Mouse (Mus musculus) embryonic facial prominence, embryonic 15.5 days (tissue): ENCODE results near the gene AA986860. TPM values are rescaled to one million over a fixed set of nuclear protein-coding genes. Genes with fewer than 3 reads are reported as not detected.
A peak's percentile ranks its signal among the peaks of the same experiment; 100 is the strongest.

Experiments
- ATAC-seq: fragments of 200-750 bp; cut with Nextera tagmentation; 2 replicates; pipeline ENCODE4 v1.8.0; 2017; ENCODE audit warnings: low read depth, moderate TSS enrichment; ENCODE audit not compliant: insufficient number of reproducible peaks, low FRiP score, low TSS enrichment
- H3K27ac ChIP-seq: fragments of 300-500 bp; sonication (generic); replicated peaks from 2 replicates; pipeline ENCODE4 v1.5.1; 2015; ENCODE audit warnings: mild to moderate bottlenecking, inconsistent platforms
- H3K27me3 ChIP-seq: fragments of 300-500 bp; sonication (generic); 2 replicates; pipeline ENCODE4 v1.6.1; 2015; ENCODE audit warnings: inconsistent platforms
- H3K36me3 ChIP-seq: fragments of 300-500 bp; sonication (generic); 2 replicates; pipeline ENCODE4 v1.6.1; 2015; ENCODE audit warnings: mild to moderate bottlenecking, inconsistent platforms
- H3K4me1 ChIP-seq: fragments of 300-500 bp; sonication (generic); 2 replicates; pipeline ENCODE4 v1.6.1; 2015; ENCODE audit warnings: inconsistent platforms
- H3K4me2 ChIP-seq: fragments of 300-500 bp; sonication (generic); replicated peaks from 2 replicates; pipeline ENCODE4 v1.6.1; 2015; ENCODE audit warnings: mild to moderate bottlenecking, inconsistent platforms
- H3K4me3 ChIP-seq: fragments of 300-500 bp; sonication (generic); replicated peaks from 2 replicates; pipeline ENCODE4 v1.5.1; 2015; ENCODE audit warnings: mild to moderate bottlenecking, inconsistent platforms
- H3K9ac ChIP-seq: fragments of 300-500 bp; sonication (generic); 2 replicates; pipeline ENCODE4 v1.6.1; 2015; ENCODE audit warnings: inconsistent platforms
- H3K9me3 ChIP-seq: fragments of 300-500 bp; sonication (generic); replicated peaks from 2 replicates; pipeline ENCODE4 v1.6.1; 2016; ENCODE audit warnings: inconsistent platforms
- WGBS: fragments of 180-500 bp; shearing (Covaris S2); methylation state at CpG from one replicate; pipeline ENCODE4 v1.1.7; 2015; 5-methylcytosine and 5-hydroxymethylcytosine counted together
- polyA plus RNA-seq: library from polyadenylated mRNA; unstranded; fragments of >200 nt; fragmentation: Nextera tagmentation; extraction: Ambion mirVana; gene quantifications from 2 replicates; pipeline ENCODE4 v1.2.1, GENCODE M21; 2015

Gene AA986860
- polyA plus RNA-seq, 1 experiment from 2014 or later = 14.3 TPM

DNA sequence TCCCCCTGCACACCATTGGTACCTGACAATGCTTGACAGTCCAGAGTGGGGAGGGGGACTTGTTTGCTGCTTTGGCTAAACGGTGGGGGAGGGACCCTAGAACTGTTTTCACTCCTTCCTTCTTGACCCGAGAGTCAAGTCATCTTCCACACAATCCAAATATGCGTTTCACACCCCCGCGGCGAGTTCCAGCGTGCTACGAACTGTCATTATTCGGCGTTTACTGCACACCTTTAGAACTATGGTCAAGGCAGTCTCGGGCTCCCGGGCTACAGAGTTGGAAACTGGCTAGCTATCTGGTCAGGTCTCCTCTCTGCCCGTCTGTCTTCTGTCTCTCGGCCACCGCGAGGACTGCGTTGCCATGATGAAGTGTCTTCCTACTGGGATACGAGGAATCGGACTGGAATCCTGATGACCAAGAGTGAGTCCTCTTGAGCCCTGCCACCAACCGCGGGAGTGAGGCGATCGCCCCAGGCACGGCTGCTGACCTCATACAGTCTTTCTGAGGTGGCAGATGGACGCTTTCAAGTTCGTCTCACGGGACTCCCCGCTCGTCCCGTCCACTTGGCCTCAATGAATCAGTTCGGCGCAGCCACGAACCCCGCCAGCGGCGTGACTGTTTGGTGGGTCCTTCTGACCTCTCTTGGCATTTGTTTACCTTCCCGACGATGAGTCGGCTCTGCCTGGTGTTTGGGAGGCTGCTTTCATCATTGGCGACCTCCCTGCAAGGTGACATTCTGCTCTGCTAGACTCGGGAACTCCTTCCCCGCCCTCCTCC lies 15.1 kb upstream of the AA986860 start:
- H3K9ac ChIP-seq = peak overlapping the region; percentile 64
- peaks cover 6% of the 10 kb centered on the region for H3K36me3 ChIP-seq
- no peak for ATAC-seq
- H3K4me2 ChIP-seq = peak overlapping the region; percentile 92
- WGBS = under 1% methylated on average over 42 of the region's 42 CpGs
- peak overlapping the region; percentile 82 for H3K27ac ChIP-seq
- H3K9me3 ChIP-seq = no peaks in the 10 kb centered on the region
- H3K4me1 ChIP-seq = peaks cover 19% of the 10 kb centered on the region
- H3K27me3 ChIP-seq = no peaks in the 10 kb centered on the region
- H3K4me3 ChIP-seq = peak overlapping the region; percentile 96

DNA sequence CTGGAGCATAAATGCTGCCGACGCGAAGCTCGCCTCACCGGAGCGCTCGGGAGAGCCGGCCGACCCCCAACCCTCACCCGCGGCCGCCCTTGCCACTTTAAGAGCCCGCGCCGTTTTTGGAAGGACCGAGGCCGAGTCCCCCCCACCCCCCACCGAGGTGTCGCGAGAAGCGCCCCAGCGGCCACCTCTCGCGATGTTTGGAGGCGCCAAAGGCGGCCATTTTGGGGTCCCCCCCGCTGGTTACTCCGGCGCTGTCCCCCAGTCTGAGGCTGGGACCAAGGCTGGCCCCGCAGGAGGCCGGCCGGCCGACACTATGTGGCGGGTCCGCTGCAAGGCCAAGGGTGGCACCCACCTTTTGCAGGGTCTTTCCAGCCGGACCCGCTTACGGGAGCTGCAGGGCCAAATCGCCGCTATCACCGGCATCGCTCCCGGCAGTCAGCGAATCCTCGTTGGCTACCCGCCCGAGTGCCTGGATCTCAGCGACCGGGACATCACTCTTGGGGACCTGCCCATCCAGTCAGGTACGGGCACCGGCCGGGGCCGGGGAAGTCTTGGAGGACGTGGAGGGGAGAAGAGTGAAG lies 14.4 kb upstream of the AA986860 start, which contains the start of gene Yod1:
Yod1 (plus strand) TSS at position 37 of the 581 bp plus-strand sequence.
- no peaks in the 10 kb centered on the region for H3K27me3 ChIP-seq
- no peaks in the 10 kb centered on the region for H3K9me3 ChIP-seq
- WGBS = under 1% methylated on average over 53 of the region's 54 CpGs
- ATAC-seq = peak; percentile 76
- peaks cover 6% of the 10 kb centered on the region for H3K36me3 ChIP-seq
- peak within 1 kb of the TSS; percentile 92 for H3K4me2 ChIP-seq
- H3K4me3 ChIP-seq = peak within 1 kb of the TSS; percentile 96
- peak within 1 kb of the TSS; percentile 97 for H3K9ac ChIP-seq
- peaks cover 19% of the 10 kb centered on the region for H3K4me1 ChIP-seq
- H3K27ac ChIP-seq = peak within 1 kb of the TSS; percentile 82

DNA sequence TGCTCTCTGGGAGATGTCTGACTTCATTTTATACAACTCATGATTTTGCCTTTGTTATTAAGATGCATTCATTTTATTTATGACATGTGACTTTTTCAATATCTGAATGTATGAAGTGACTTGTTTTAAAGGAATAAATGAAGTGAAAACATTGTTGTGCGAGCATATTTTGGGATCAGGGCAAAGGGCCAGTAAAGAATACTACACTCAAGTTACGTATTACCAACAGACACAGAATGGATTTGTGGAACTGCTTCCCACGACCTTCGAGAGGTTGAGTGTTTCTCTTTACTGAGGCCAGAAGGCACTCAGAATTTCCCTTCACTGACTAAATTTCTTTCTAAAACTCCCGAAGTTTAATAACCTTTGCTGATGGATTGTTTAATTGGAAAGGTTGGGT lies 7.6 kb upstream of the AA986860 start:
- peaks cover 3% of the 10 kb centered on the region for H3K36me3 ChIP-seq
- no peak overlapping the region for H3K27ac ChIP-seq
- peaks cover 1% of the 10 kb centered on the region for H3K4me1 ChIP-seq
- no peak overlapping the region for H3K9ac ChIP-seq
- no peak overlapping the region for H3K4me2 ChIP-seq
- ATAC-seq = no peak
- H3K27me3 ChIP-seq = no peaks in the 10 kb centered on the region
- H3K9me3 ChIP-seq = no peaks in the 10 kb centered on the region
- no peak overlapping the region for H3K4me3 ChIP-seq
- WGBS = 83% methylated on average over 5 of the region's 5 CpGs

DNA sequence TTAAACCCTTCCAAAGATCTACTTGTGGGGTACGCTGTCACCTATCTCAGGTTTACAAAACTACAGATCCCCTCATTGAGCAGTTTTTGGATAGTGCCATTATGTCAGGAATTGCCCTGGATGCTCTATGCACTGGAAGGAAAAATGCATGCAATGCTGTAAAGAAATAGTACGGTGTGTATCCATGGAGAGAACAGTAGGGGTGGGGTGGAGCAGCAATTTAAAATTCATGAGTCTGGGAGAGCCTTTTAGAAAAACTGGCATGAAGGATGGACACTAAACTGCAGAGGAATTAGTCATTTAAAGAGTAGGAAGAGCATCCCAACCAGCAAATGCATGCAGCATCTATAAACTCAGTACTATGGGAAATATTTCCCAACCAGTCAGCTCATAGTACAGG lies 5.4 kb upstream of the AA986860 start:
- Histone ChIP-seq H3K36me3 (no peaks in the 10 kb centered on the region), H3K4me2 (no peak overlapping the region), H3K27me3 (no peaks in the 10 kb centered on the region), H3K9ac (no peak overlapping the region), H3K9me3 (no peaks in the 10 kb centered on the region), H3K4me3 (no peak overlapping the region), H3K4me1 (no peaks in the 10 kb centered on the region), H3K27ac (no peak overlapping the region)
- 82% methylated on average over 2 of the region's 2 CpGs for WGBS
- ATAC-seq = no peak

DNA sequence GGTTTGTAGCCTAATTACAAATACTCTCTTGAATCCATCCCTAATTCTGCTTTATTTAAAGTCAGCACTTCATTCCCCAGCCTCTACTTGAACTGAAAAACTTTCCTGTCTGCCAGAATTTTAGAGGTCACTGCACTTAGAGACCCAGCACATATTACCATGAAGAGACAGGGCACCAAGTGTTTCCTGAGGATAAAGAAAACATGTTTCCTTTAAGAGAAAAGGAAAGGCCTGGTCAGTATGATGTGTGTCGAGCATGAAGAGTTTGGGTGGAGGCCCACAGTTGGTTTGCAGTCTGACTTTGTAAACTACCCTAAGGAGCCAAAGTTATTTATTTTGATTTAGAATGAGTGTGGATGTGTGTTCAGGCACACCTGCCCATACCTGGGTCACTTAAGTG lies 3.7 kb upstream of the AA986860 start:
- Histone ChIP-seq H3K4me2 (no peak overlapping the region), H3K27me3 (no peaks in the 10 kb centered on the region), H3K36me3 (no peaks in the 10 kb centered on the region), H3K4me3 (no peak overlapping the region), H3K4me1 (peaks cover 3% of the 10 kb centered on the region; the same call in 1 of the 2 replicates), H3K27ac (no peak overlapping the region), H3K9me3 (no peaks in the 10 kb centered on the region), H3K9ac (no peak overlapping the region)
- 76% methylated on average over 1 of the region's 1 CpGs for WGBS
- no peak for ATAC-seq

DNA sequence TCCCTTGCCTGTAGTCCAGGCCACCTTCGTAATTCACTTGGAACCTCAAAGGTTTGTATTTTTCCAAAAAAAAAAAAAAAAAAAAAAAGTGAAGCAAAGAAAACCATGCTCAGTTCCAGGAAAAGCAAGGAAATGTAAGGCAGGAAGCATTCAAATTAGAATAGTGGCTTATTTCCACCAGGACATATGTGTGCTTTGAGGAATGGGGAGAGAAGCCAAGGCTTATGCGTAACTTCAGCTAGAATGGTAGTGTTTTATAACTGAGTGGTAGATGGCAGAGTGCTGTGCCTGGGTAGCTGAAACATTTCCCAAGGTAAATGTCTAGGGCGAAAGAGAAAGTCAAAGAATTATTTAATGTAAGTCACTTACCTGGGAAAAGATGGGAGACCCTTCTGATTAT lies 3.1 kb upstream of the AA986860 start:
- ATAC-seq = no peak
- Histone ChIP-seq H3K4me1 (peaks cover 3% of the 10 kb centered on the region; the same call in 1 of the 2 replicates), H3K4me3 (no peak overlapping the region), H3K27ac (no peak overlapping the region), H3K36me3 (no peaks in the 10 kb centered on the region), H3K9me3 (no peaks in the 10 kb centered on the region), H3K27me3 (no peaks in the 10 kb centered on the region), H3K4me2 (no peak overlapping the region), H3K9ac (no peak overlapping the region)
- WGBS = 82% methylated on average over 3 of the region's 3 CpGs

DNA sequence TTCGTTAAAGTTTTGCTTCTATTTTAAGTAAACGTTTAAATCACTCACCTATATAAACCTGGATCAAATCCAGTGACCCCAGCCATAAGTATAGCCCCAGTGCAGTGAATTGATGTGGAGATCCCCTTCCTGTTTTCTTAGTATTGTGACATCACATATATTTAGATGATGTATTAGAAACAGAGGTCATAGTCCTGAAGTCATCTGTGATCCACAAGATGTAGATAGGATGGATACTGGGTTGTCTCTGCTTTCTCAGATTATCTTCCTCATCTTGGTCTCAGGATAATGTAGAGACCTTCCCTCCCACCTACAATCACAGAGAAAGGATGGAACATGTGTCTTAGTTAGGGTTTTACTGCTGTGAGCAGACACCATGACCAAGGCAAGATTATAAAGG lies 2.6 kb upstream of the AA986860 start, which contains the start of gene Pfkfb2:
Pfkfb2 (minus strand) TSS at position 101 of the 400 bp plus-strand sequence.
- H3K36me3 ChIP-seq = no peaks in the 10 kb centered on the region
- WGBS = 74% methylated on average over 2 of the region's 2 CpGs
- H3K9ac ChIP-seq = no peak within 1 kb of the TSS
- H3K4me2 ChIP-seq = no peak within 1 kb of the TSS
- H3K4me3 ChIP-seq = no peak within 1 kb of the TSS
- no peak within 1 kb of the TSS for H3K27ac ChIP-seq
- H3K9me3 ChIP-seq = no peaks in the 10 kb centered on the region
- H3K27me3 ChIP-seq = no peaks in the 10 kb centered on the region
- H3K4me1 ChIP-seq = peaks cover 3% of the 10 kb centered on the region; the same call in 1 of the 2 replicates
- ATAC-seq = no peak

DNA sequence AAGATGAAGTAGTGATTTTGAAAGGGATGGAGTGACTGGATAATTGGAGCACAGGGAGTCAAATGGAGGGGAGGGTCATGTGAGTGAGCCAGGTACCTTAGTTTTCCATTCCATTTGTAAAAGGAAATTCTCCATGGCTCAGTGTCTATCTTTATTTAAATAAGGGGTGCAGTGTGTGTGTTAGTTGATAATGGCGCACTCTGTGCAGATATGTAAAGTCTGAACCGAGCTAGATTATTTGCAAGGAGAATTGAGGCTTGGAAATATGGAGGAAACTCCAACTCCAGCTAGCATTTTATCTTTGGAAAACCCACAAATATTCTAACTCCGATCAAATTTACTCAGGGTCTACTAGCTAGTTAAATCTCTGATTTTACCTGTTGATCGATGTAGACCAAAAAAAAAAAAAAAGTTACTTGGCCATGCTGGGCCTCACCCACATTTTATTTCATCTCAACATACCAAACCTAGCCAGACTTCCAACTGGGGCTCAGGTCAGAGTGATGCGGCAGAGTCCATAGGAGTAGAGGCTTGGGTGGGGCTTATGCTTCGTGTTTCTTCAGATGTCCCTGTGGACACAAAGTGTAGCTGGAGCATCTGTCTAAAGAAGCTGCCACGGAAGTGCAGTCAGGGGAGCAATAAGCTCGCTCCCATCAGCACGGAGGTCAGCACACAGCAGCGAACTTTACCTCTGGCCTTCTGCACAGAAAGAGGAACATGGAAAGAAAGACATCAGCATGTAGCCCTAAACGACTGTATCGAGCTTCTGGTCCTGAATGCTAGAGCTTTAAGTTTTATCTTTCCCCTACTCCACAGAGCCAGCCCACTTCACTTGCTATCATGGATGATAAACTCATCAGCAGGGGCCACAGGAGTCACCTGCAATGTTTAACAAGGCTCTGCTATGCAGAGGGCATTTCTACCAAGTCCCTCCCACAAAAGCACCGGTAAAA lies 1.2 kb downstream of the AA986860 start:
- H3K36me3 ChIP-seq = no peaks in the 10 kb centered on the region
- H3K4me3 ChIP-seq = no peak overlapping the region
- no peaks in the 10 kb centered on the region for H3K27me3 ChIP-seq
- H3K4me1 ChIP-seq = peaks cover 3% of the 10 kb centered on the region; the same call in 1 of the 2 replicates
- H3K27ac ChIP-seq = no peak overlapping the region
- H3K9ac ChIP-seq = no peak overlapping the region
- no peaks in the 10 kb centered on the region for H3K9me3 ChIP-seq
- H3K4me2 ChIP-seq = no peak overlapping the region
- no peak for ATAC-seq
- WGBS = 87% methylated on average over 13 of the region's 13 CpGs

DNA sequence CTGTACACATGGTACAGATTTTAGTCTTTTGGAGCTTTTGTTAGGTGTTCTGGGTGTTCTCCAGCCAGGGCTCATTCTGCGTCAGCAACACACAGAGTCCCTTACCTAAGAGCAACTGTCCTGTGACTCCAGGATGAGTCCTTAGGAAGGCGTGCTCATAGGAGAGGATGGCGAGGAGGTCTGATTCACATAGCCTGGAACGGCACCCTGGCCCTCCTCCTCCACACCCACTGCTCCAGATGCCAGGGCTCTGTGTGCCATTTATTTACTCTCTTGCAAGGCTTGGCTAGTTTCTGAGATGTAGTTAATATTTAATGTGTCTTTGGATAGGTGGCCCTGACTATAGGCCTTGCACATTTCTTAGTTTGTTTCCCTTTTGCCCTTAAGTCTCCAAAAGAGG lies 1.9 kb downstream of the AA986860 start:
- no peak for ATAC-seq
- Histone ChIP-seq H3K36me3 (no peaks in the 10 kb centered on the region), H3K4me1 (peaks cover 3% of the 10 kb centered on the region; the same call in 1 of the 2 replicates), H3K4me3 (no peak overlapping the region), H3K9me3 (no peaks in the 10 kb centered on the region), H3K27ac (no peak overlapping the region), H3K4me2 (no peak overlapping the region), H3K27me3 (no peaks in the 10 kb centered on the region), H3K9ac (no peak overlapping the region)
- WGBS = 76% methylated on average over 4 of the region's 4 CpGs

DNA sequence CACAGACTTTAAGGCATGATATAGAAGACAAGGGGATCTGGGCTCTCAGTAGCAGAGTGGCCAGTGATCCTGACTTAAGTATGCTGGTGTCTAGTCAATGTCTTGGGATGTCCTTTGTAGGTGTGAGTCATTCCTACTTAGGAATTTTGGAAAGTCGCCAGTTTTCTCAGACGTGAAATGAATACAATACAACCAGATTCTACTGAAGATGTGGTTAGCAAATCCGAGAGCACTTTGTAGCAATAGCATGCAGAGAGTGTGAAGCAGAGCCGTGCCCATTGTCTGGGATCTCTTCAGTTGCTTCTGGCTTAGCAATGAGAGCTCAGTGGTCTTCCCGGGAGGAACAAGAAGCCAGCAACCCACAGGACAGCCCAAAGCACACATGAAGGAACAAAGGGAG lies 2.7 kb downstream of the AA986860 start:
- Histone ChIP-seq H3K4me3 (no peak overlapping the region), H3K27me3 (no peaks in the 10 kb centered on the region), H3K9me3 (no peaks in the 10 kb centered on the region), H3K4me1 (peaks cover 3% of the 10 kb centered on the region; the same call in 1 of the 2 replicates), H3K27ac (0 out of 2 replicates have a peak overlapping the region, but pooled peaks have one; percentile 39), H3K4me2 (no peak overlapping the region), H3K36me3 (no peaks in the 10 kb centered on the region), H3K9ac (no peak overlapping the region)
- 45% methylated on average over 5 of the region's 5 CpGs for WGBS
- ATAC-seq = no peak

DNA sequence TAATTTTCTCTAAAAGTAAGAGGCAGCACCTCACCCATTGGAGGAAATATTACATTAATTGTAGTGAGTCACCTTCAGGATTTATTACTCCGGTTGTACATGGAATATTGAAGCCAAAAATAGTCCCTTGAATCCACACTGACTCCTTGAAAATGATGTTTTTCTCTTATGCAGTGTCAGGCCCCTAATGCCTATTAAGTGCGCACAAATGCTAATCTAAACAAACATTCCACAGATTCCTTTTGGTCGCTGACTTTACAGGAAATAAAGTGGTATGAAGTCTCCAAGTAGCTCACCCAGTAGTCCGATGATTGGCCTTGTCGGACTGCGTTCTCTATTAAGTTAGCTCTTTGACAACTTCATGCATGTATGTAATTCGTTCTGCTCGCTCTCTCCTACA lies 3.1 kb downstream of the AA986860 start:
- 0 out of 2 replicates have a peak overlapping the region, but pooled peaks have one; percentile 39 for H3K27ac ChIP-seq
- no peaks in the 10 kb centered on the region for H3K36me3 ChIP-seq
- H3K4me1 ChIP-seq = peaks cover 3% of the 10 kb centered on the region; the same call in 1 of the 2 replicates
- no peaks in the 10 kb centered on the region for H3K9me3 ChIP-seq
- WGBS = 59% methylated on average over 8 of the region's 8 CpGs
- no peak overlapping the region for H3K9ac ChIP-seq
- no peak overlapping the region for H3K4me3 ChIP-seq
- no peak overlapping the region for H3K4me2 ChIP-seq
- ATAC-seq = no peak
- no peaks in the 10 kb centered on the region for H3K27me3 ChIP-seq
